Mouse (Mus musculus) cortical plate, adult 2 months (tissue): ENCODE data around the gene Nup210.

Experiments used
- CTCF ChIP-seq: fragments of 200-500 bp; IDR thresholded peaks from 2 replicates; pipeline ENCODE4 v1.5.1; 2011; ENCODE audit warnings: mild to moderate bottlenecking, control low read depth, low read length; ENCODE audit not compliant: insufficient read depth; ENCODE audit errors: extremely low read depth
- POLR2A ChIP-seq: fragments of 200-500 bp; IDR thresholded peaks from 2 replicates; pipeline ENCODE4 v1.6.1; 2011; ENCODE audit warnings: mild to moderate bottlenecking, low read length, control low read depth; ENCODE audit not compliant: insufficient read depth; ENCODE audit errors: extremely low read depth

- no peak for TF ChIP-seq CTCF
- TF ChIP-seq POLR2A: no peak
Observed at GRCm38 (mm10) chr6:91154685-91155084, 38.1 kb upstream of the Nup210 start.
